Mouse (Mus musculus): ENCODE results near the gene Gp9. TPM values are rescaled to one million over a fixed set of nuclear protein-coding genes. Genes with fewer than 3 reads are reported as not detected.
"Not testable (repeated sequence)": the region's sequence is repeated elsewhere in the genome, so short reads cannot be mapped to it uniquely, and the experiment has no call there.

Gp9 gene
- polyA plus RNA-seq, 1 experiment, result 2,862 TPM

DNA sequence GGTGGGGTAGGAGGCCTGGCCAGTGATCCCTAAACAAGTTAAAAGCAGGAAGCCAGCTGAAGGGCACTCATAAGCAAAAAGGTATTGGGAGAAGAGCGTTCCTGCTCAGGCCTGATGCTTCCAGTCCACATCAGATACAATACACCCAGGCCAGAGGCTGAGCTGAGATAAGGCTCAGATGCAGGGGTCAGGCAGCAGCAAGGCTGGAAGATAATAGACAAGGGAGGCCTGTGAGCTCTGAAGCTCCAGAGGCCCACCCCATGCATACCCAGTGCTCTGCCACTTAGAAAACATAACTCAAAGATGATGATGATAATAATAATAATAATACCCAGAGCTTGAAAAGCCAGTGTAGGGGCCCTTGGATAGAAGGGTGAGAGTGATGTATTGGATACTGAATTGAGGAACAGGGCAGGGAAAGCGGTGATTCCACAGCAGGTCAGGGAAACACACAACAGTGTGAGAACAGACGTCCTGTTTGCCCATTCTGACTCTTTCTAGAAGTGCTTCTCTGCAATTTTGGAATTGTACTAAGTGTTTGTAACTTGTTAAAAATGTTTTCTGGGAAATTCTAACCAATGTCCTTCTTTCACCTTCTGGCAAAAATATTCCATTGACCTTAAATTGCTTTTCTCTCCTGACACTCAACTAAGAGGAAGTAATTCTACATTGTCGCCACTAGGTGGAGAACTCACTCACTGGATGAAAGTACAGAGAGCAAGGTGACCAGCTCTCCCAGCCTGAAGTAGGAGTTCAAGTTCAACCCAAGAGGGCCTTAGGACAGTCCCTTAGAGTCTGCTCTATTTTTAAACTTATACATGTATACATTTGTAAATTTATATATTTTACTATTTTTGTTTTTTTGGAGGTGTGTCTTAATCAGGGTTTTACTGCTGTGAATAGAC is 14.2 kb upstream of the Gp9 start:
- Histone ChIP-seq H3K9me3 (no peaks in the 10 kb centered on the region; the same call in 1 of the 2 replicates), H3K36me3 (replicated peaks; ENCODE audit: low read length) (no peaks in the 10 kb centered on the region), H3K4me1 (peaks cover 26% of the 10 kb centered on the region), H3K4me3 (replicated peaks) (no peak overlapping the region), H3K27me3 (replicated peaks) (peaks cover 2% of the 10 kb centered on the region)
- TF ChIP-seq GATA1 (IDR thresholded peaks at IDR 0.05; ENCODE audit: borderline replicate concordance, low read length) (no peak), FLI1 (IDR thresholded peaks at IDR 0.05; ENCODE audit: low read length) (no peak)

DNA sequence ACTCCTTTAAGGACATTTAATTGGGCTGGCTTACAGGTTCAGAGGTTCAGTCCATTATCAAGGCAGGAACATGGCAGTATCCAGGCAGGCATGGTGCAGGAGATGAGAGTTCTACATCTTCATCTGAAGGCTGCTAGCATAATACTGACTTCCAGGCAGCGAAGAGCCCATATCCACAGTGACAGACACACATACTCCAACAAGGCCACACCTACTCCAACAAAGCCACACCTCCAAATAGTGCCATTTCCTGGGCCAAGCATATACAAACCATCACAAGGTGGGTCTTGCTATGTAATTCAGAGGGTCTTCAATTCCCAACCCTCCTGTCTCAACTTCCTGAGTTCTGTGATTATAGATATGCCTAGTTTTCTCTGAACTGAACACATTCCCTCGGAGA is 13.6 kb upstream of the Gp9 start:
- not testable (repeated sequence) for H3K9me3 ChIP-seq; H3K27me3 ChIP-seq (replicated peaks); H3K36me3 ChIP-seq (replicated peaks; ENCODE audit: low read length); H3K4me3 ChIP-seq (replicated peaks)
- H3K4me1 ChIP-seq, result peaks cover 26% of the 10 kb centered on the region

DNA sequence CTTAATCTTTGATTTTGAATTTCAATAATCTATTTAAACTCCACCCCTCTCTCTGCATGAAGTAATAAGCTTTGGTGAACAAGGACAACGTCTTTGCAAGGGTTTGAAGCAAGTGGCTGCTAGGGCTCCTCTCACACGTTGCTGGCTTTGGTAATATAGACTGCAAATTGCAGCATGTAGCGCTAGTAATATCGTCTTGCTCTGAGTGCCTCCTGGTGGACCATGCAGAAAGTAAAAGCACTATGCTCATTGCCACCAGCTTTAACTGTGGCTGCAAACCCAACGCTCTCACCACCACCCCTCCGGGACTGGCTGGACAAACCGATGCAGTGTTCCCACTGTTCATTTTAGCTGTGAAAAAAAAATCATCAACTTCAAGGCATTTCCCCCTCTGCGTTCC is 7.2 kb upstream of the Gp9 start:
- Histone ChIP-seq H3K27me3 (replicated peaks) (no peaks in the 10 kb centered on the region), H3K4me3 (replicated peaks) (no peak overlapping the region), H3K36me3 (replicated peaks; ENCODE audit: low read length) (no peaks in the 10 kb centered on the region), H3K4me1 (peaks cover 30% of the 10 kb centered on the region), H3K9me3 (no peaks in the 10 kb centered on the region; the same call in 1 of the 2 replicates)
- TF ChIP-seq GATA1 (IDR thresholded peaks at IDR 0.05; ENCODE audit: borderline replicate concordance, low read length) (no peak), FLI1 (IDR thresholded peaks at IDR 0.05; ENCODE audit: low read length) (no peak)

DNA sequence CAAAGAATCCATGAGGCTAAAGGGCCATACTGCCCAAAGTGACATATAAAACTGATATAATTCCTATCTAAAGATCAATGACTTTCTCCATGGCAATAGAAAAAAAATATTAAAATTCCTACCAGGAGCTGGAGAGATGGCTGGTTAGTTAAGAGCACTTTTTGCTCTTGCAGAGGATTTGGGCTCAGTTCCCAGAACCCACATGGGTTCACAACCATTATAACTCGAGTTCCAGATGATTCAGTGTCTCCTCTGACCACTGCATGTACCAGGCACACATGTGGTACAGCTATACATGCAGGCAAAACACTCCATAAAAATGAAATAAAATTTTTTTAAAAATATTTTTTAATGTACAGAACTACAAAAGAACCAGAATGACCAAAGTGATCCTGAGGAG is 3.4 kb upstream of the Gp9 start:
- TF ChIP-seq GATA1 (IDR thresholded peaks at IDR 0.05; ENCODE audit: borderline replicate concordance, low read length), result no peak
- no peak for TF ChIP-seq FLI1 (IDR thresholded peaks at IDR 0.05; ENCODE audit: low read length)

DNA sequence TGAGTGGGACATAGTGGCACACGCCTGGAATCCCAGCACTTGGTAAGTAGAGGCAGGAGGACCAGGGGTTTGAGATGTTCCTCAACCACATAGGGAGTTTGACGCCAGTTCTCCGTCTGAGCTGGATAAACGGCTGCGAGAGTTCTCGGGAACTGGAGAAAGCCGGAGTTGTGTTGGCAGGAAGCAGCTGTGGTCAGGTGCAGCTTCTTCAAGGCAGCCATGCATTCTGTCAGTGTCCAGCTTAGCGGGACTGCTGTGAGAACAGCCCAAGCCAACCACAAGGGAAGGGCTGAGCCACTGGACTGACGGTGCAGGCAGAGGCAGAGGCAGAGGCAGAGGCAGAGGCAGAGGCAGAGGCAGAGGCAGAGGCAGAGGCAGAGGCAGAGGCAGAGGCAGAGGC is 3.0 kb upstream of the Gp9 start:
- peaks cover 17% of the 10 kb centered on the region for H3K36me3 ChIP-seq (replicated peaks; ENCODE audit: low read length)
- H3K4me1 ChIP-seq, result peaks cover 69% of the 10 kb centered on the region
- H3K4me3 ChIP-seq (replicated peaks), result peak overlapping the region; percentile 64
- no peaks in the 10 kb centered on the region for H3K9me3 ChIP-seq
- TF ChIP-seq GATA1 (IDR thresholded peaks at IDR 0.05; ENCODE audit: borderline replicate concordance, low read length), result no peak
- H3K27me3 ChIP-seq (replicated peaks), result no peaks in the 10 kb centered on the region

More for the DNA sequence above, 3.4 kb upstream of the Gp9 start:
- Histone ChIP-seq H3K36me3 (replicated peaks; ENCODE audit: low read length) (peaks cover 13% of the 10 kb centered on the region), H3K4me3 (replicated peaks) (no peak overlapping the region), H3K27me3 (replicated peaks) (no peaks in the 10 kb centered on the region), H3K9me3 (no peaks in the 10 kb centered on the region), H3K4me1 (peaks cover 64% of the 10 kb centered on the region)

DNA sequence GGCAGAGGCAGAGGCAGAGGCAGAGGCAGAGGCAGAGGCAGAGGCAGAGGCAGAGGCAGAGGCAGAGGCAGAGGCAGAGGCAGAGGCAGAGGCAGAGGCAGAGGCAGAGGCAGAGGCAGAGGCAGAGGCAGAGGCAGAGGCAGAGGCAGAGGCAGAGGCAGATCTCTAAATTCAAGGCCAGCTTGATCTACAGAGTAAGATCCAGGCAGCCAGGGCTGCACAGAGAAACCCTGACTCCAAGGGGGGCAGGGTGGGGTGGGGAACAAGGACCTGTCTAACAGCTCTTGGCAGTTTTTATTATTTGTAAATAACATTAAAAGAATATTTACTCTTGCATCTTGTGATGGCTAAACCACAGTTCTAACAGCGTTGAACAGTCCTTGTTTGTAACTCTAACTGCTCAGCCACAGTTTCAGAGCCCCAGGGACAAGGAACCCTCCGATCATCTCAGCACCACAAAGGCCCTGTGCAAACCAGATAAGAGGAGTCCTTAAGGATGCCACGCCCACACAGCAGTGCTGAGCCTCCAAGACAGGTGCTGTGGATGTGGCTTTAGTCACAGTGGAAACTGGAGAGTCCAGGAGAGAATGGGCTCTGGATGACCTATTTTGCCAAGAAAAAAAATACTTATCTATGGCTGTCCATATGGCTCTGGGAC is 2.2 kb upstream of the Gp9 start:
- Histone ChIP-seq H3K4me3 (replicated peaks) (peak overlapping the region; percentile 93), H3K9me3 (no peaks in the 10 kb centered on the region), H3K4me1 (peaks cover 70% of the 10 kb centered on the region), H3K36me3 (replicated peaks; ENCODE audit: low read length) (peaks cover 25% of the 10 kb centered on the region), H3K27me3 (replicated peaks) (no peaks in the 10 kb centered on the region)
- peak; percentile 81; the same call in 1 of the 3 replicates for TF ChIP-seq GATA1 (IDR thresholded peaks at IDR 0.05; ENCODE audit: borderline replicate concordance, low read length)
- no peak for TF ChIP-seq FLI1 (IDR thresholded peaks at IDR 0.05; ENCODE audit: low read length)

DNA sequence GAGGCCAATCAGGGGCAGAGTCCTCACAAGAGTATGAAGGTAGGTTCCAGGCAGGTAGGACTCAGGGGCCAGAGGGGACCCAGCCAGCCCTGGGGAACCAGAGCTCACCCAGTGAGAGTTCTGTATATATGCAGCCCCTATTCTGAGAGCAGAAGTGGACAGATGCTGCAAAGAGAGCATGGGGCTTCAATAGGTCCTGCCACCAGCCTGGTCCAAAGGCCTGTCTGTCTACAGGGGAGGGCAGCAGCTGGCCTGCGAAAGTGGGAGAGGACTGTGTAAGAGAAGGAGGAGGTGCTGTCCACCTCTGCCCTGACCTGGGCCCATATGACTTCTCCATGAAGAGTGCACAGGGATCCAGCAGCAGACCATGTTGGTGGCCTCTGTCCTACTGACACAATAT is 1.2 kb upstream of the Gp9 start:
- Histone ChIP-seq H3K4me3 (replicated peaks) (peak overlapping the region; percentile 93), H3K9me3 (no peaks in the 10 kb centered on the region), H3K4me1 (peaks cover 67% of the 10 kb centered on the region), H3K27me3 (replicated peaks) (no peaks in the 10 kb centered on the region), H3K36me3 (replicated peaks; ENCODE audit: low read length) (peaks cover 31% of the 10 kb centered on the region)
- no peak for TF ChIP-seq GATA1 (IDR thresholded peaks at IDR 0.05; ENCODE audit: borderline replicate concordance, low read length)

DNA sequence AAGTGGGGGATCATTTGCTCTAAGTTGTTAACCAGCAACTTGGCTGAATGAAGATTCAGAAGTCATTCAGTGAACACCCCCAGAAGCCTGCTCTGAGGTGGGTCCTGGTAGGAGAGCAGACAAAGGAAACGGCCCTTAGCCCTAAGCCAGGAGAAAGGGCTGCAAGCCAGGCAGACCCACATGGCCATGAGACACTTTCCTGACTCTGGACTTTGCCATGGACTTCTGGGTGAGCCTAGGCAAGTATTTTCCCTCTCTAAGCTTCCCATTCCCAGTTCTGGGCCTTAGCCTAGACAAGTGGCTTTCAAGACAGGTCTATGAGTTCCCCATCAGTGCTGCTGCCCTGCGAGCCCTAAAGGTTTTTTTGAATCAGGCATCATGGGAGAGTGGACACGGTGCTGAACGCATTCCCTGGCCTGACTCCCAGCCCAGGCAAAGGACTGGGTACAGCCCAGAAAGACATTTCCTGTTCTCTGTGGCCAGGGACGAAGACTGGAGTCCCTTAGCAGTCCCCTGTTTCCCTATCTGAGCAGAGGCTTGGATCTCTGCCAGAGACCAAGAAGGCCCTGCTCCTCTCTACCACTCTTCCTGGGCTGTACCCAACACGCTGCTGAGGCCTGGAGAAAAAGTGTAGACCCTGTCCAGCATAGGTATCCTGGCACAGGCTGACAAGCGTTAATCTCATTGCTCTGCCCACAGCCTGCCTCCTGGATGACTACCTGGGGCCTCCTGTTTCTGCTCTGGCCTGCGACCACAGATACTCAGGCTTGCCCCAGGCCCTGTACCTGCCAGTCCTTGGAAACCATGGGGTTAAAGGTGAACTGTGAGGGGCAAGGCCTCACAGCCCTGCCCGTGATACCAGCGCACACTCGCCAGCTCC is 662 bp downstream of the Gp9 start:
- Histone ChIP-seq H3K9me3 (no peaks in the 10 kb centered on the region), H3K4me3 (replicated peaks) (peak overlapping the region; percentile 93), H3K27me3 (replicated peaks) (no peaks in the 10 kb centered on the region), H3K36me3 (replicated peaks; ENCODE audit: low read length) (peaks cover 35% of the 10 kb centered on the region), H3K4me1 (peaks cover 71% of the 10 kb centered on the region)
- TF ChIP-seq FLI1 (IDR thresholded peaks at IDR 0.05; ENCODE audit: low read length), result no peak
- no peak for TF ChIP-seq GATA1 (IDR thresholded peaks at IDR 0.05; ENCODE audit: borderline replicate concordance, low read length)

DNA sequence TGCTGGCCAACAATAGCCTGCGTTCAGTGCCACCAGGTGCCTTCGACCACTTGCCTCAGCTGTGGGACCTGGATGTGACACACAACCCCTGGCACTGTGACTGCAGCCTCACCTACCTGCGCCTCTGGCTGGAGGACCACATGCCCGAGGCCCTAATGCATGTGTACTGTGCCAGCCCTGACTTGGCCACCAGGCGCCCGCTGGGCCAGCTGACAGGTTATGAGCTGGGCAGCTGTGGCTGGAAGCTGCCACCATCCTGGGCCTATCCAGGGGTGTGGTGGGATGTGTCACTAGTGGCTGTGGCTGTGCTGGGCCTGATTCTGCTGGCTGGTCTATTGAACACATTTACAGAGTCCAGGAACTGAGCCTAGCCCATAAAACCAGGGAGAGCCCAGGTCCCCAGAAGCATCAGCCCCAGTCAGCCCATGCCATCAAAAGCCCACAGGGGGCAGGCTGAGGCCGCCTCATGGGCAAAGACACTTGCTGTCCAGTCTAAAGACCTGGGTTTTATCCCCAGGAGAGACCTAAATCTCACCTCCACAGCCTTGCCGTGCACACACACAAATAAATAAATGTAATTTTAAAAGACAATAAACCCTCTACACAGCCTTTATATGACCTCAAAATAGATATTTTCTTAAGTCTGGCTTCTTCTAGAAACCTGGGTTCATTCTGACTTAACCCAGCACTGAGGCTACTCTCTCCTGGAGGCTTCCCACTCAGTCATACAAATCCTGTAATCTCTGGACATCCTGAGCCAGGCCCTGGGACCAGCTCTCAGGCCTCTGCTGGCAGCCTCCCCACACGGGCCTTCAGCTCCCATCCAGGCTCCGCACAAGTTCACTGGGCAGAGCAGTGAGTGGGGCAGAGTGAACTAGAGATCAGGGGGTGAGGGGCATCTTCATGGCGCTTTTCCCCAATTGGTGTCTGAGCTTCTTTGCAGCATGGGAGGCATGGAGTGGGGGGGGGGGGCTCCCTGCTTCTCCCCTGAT is 1.6 kb downstream of the Gp9 start:
- no peaks in the 10 kb centered on the region for H3K27me3 ChIP-seq (replicated peaks)
- H3K4me3 ChIP-seq (replicated peaks), result peak overlapping the region; percentile 93
- H3K36me3 ChIP-seq (replicated peaks; ENCODE audit: low read length), result peaks cover 35% of the 10 kb centered on the region
- H3K4me1 ChIP-seq, result peaks cover 68% of the 10 kb centered on the region
- no peaks in the 10 kb centered on the region for H3K9me3 ChIP-seq
- TF ChIP-seq FLI1 (IDR thresholded peaks at IDR 0.05; ENCODE audit: low read length) (no peak), GATA1 (IDR thresholded peaks at IDR 0.05; ENCODE audit: borderline replicate concordance, low read length) (no peak)
